Mouse (Mus musculus) adrenal gland, postnatal 36 days (tissue): ENCODE data around the gene Arhgap18. TPM values are rescaled to one million over a fixed set of nuclear protein-coding genes. Genes with fewer than 3 reads are reported as not detected.
"Not testable (repeated sequence)": the region's sequence is repeated elsewhere in the genome, so short reads cannot be mapped to it uniquely, and the experiment has no call there.

ENCODE experiments used
- DNase-seq, 2 experiments: peaks; one replicate each; pipeline ENCODE4 v3.0.0; 2021; ENCODE audit warnings: mixed read lengths in 1 of 2
- total RNA-seq, 2 experiments: library from RNA; stranded (reverse); gene quantifications; 2 replicates each; pipeline ENCODE4 v1.2.3; 2021

Arhgap18 gene
- total RNA-seq, 2 experiments from 2014 or later: 28.3 to 41.6 TPM

DNA sequence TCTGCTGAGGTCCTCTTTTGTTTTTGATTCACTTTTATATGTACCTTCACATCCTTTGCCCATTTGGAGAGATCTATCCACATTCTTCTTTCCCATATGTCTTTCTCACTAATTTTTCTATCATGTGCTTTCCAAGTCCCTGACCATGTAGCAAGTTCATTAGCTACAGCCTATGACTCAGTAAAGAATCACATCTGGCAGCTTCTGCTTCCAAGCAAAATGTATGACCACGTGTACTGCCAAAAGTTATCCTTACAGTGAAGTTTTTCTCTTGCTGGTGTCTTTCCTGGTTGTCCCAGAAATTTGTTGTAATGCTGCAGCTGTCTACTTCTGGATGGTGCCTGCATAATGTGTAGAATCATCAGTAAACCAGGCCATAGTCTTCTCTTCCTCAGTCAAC, 147.2 kb downstream of the Arhgap18 start:
- DNase-seq: no peak

DNA sequence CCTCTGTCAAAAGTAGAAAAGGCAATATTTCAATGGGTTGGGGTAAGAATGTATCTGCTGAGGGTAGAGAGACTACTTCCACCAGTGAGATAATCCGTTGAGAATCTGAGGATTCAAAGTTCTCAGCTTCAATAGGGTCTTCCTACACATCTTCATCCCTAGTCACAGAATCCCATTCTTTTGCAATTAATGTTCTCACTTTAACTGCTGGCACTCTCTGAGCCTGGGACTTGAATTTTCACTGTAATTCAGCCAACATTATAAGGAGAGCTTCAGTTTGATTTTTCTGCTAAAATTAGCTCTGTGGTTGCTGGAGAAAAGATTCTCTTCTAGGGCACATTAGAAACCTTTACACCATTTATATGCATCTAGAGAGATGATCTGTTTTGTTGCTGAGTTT, 150.6 kb downstream of the Arhgap18 start:
- no peak for DNase-seq

DNA sequence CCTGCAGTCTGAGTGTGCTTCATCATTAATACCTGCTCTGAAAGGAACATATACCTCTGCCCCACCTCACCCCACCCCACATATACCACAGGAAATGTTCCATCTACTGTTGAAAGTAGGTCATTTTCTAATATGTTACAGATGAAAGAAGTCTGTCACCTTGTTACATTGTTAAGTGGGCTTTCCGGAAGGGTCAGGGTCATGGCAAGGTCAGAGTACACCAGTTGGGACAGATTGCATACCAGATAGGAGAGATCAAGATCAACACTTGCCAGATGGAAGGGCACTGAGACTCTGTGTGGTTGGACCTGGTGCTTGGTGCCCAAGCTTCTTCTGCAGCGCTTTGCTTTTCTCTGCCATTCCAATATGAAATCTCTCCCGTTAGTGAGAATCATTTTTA, 158.0 kb downstream of the Arhgap18 start:
- DNase-seq: no peak

DNA sequence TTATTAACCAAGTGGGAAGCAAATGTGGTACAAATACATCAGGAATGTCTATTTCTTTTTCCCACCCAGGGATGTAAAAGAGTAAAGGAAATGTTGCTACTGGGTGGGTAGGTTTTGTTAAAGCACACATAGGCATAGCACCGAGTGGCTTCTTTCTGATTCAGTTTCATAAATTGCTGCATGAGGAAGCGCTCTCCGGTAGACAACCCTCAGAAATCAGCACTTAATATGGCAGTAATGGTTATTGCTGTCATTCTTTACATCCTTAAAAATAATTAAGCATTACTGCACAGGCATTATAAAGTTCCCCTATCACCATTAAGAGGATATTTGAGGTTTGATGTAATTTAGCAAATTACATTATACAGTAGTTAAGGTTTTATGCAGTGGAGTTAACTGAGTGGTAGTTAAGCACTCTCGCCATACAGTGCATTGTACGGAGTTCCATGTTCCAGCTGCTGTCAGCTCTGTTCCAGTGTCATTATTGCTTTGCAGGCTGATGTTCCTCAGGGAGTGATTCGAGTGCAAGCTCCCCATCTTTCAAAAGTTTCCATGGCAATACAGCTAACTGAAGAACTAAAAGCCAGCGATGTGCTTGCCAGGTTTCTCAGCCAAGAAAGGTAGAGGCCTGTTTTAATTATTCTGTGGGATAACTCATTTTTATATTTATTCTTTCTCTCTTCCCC, 159.0 kb downstream of the Arhgap18 start:
- no peak for DNase-seq

DNA sequence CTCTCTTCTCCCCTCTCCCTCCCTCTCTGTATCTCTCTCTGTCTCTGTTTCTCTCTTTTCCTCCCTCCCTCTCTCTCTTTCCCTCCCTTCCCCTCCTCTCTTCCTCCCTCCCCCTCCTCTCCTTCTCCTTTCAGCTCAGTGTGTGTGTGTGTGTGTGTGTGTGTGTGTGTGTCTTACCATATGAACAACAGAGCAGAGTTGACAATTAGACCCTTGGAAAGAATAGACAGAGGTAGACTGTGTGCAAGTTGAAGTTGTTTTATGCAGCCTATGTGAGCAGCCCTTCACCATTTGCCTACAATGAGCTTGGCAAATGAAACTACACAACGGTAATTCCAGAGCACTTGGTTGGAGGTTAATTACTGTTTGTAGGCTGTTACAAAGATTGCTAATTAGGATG, 159.6 kb downstream of the Arhgap18 start:
- DNase-seq: no peak

DNA sequence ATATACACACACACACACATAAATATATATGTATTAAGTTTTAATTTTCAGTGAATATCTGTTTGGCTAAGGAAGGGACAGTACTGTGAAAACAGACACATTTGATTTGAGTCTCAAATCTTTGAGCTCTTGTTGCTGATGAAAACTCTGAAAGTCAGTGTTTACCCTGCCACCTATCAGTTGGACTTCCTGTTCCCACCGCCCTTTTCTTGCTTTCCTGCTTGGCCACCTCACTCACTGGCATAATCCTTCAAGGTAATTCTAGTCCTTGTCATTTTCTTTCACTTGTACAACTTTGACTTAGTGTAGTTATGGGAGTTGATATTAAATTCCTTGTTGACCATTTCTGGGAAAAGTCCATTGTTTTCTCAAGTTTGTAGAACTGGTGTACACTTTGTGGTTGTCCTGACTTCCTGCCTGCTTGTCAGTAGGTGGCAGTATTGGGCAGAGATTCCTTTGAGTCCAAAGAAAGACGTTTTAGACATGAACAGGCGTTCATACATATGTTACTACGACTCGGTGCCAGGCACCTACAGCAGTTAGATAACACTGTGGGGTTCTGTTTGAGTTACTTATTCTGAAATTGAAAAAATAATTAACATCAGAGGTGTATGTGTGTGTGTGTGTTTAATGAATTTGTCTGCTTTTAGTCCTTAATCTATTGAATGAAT, 166.2 kb downstream of the Arhgap18 start:
- DNase-seq: peak; percentile 29 to 56

DNA sequence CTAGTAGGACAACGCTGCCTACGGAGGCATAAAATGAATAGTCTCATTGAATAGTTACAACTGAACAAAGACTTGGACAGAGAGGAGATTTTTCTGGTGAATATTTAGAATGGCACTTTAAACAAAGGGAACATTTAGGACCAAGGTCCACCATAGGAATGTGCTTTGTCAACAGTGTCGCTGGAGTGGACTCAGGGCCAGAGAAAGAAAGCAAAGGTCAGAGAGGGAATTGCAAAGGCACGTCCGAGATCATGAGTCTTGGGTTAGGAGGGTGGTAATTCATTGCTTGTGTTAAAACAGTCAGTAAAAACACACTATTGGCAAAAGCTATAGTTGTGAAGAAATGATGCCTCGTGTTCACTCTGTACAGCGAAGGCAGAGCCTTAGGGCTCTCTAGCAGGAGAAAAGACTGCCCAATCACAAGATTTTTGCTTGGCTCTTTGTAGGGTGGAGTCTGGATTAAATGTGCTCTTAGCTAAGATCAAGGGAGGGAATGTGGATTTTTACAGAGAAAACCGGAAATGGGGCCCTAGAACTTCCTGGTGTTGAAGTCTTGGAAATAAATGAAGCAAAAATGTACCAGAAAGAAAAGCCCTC, 167.3 kb downstream of the Arhgap18 start:
- no peak for DNase-seq

DNA sequence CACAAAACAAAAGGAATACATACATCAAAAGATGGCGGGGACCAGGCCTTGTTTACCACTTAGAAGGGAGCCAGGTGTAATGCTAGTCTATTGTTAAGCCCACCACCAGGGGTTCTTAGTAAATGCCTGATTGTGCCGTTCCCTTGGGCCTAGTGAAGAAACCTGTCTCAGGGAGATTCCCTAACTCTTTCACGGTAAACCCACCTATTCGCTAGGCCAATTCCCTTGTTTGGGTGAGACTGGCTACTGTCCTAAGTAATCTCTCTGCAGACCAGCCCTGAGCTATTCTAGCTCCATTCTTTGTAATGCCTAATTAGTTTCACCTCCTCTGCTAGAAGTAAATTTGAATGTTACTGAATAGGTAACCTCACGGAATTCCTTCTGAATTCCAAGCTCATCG, 182.8 kb downstream of the Arhgap18 start:
- DNase-seq: not testable (repeated sequence)

DNA sequence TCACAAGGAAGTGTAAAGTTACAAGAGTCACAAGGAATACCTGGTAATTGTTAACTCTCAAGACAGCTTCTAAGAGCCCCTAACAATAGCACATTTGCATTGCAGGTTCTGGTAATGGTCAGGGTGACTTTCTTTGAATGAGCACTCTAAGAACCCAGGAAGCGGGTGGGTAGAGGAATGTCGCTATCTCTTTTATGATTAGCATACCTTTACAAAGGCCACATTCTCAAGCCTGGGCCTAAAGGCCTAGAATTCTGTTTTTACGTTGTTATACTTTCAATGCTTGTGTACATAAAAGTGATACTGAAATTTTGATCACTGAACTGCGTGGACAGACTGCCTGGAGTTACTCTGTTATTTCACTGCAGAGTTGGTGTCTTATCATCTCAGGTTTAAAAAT, 185.2 kb downstream of the Arhgap18 start:
- not testable (repeated sequence) for DNase-seq

DNA sequence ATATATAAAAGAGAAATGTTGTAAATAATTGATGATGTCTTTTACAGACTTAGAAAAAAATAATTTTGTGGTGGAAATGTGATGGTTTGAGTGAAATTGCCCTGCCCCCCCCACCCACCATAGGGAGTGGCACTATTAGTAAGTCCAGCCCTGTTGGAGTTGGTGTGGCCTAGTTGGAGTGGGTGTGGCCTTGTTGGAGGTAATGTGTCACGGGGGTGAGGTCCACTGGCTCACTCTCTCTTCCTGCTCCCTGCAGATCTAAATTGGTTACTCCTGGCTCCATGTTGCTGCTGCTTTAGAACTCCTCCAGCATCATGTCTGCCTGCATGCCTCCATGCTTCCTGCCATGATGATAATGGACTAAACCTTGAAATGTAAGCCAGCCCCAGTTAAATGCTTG, 186.3 kb downstream of the Arhgap18 start:
- no peak for DNase-seq

DNA sequence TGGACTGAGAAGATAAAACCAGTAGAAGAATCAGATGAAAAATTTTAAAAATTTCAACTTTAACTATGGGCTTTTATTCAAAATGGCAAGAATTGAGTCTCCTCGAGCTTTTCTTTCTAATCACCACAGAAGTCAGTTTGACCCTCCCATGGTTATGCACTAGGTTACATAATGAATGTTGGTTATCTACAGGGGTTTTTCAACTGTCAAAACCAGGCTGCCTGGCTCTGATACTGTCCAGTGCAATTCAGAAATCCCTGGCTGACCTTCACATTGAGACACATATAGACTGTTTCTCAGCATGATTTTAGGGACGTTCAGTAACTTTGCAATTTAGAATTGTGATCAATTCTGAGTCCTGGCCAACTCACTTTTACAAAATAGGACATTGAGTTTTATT, 195.1 kb downstream of the Arhgap18 start:
- no peak for DNase-seq

DNA sequence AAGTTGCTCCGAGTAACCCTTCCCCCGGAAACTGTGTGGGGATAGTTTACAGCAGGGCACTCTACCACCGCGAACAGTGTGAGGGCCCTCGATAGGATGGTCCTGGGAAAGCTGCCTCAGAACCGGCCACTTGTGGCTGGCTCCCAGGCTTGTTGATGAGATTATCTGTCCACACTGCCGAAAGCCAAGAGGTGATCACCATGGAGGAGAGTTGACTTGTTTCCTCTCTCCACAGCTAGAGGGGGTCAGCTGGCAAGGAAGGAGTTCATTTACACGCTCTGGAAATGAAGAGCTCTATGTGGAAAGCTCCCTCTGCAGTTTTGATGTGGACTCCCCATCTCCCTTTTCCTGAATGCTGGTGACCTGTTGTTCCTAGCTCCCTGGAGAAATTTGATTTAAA, 196.4 kb downstream of the Arhgap18 start:
- no peak for DNase-seq

DNA sequence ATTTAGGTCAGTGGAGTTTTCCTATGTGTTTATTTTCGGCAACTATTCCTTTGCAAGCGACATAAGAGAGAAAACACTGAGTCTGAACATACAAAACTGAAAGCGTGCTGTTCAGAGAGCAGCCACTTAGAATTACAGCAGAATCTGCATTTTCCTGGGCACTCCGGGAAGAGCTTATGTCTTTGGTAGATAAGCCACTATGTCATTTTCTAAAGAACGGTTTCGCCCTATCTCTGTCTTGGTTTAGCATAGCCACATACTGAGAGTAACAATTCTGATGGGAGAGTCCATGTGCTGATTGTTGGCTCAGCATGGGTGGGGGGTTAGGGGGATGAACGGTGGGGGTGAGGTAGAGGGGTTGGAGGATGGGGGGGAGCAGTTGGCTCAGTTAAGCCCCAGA, 197.2 kb downstream of the Arhgap18 start:
- DNase-seq: no peak

DNA sequence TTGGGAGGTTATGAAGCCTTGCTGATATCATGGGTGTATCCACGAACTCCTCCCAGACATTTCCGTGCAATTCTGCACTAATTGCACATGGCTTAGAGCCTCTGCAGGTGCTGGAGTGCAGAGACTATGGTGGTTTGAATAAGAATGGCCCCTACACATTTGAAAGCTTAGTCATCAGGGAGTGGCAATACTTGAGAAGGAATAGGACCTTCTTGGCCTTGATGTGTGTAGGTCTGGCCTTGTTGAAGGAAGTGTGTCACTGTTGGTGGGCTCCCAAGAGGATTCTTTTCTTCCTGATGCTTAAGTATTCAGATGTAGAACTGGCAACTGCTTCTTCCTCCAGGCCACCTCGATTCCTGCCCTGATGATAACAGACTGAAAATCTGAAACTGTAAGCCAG, 205.3 kb downstream of the Arhgap18 start:
- no peak for DNase-seq
